Mouse (Mus musculus) liver, embryonic 14.5 days (tissue): ENCODE data around the gene Cnfn.

Source experiments
- CTCF ChIP-seq: IDR thresholded peaks from 2 replicates; pipeline ENCODE4 v1.5.1; 2016; ENCODE audit warnings: antibody characterized with exemption, low read depth, control low read depth
- EP300 ChIP-seq: IDR thresholded peaks from 2 replicates; pipeline ENCODE4 v1.6.1; 2016; ENCODE audit warnings: antibody characterized with exemption, low read depth

DNA sequence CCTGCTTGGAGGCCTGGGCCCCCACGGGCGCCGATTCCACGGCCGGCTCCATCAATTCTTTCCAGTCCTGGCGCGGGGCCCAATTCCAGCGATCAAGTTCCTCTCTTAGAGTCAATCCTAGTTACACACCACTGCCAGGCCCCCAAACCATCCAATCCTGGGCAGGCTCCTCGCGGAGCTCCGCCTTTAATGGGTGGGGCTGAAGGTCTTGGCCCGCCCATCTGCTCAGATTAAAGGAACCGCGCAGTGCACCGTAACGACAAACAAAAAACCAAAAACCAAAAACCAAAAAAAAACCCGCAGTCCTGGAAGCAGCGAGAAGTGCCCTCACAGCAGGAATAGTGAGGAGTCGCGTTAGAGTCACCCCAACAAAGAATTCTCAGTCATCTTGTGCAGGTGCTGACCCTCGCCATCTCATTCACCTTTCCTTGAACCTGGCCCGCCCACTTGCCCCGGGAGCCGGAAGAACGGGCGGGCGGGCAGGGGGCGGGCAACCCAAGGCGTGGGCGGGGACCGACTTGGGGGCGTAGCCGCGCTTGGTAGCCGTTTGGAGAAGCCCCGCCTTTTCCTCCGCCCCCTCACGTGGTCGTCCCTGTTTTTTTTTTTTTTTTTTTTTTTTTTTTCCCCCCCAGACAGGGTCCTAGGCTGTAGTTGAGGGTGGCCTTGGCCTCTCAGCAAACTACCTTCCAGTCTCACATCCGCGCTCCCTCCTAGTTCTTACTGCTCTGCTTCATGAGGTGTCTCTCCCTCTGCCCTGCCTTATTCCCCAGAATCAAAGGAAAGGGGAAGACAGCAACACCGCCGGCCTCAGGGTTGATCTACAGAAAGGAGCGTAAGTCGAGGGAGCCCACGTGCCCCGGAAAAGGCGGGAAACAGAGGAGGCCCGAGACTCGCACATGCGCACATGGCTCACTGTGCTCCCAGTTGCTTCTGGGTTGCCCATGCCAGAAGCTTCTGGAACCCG, 26.3 kb upstream of the Cnfn start:
- TF ChIP-seq CTCF (no peak), EP300 (no peak)
